Mouse (Mus musculus) C2C12 (cell line): ENCODE results near the gene Ankrd2.

ENCODE experiments used
- CTCF ChIP-seq: IDR thresholded peaks from one replicate; pipeline ENCODE4 v1.5.1; 2011; ENCODE audit not compliant: control insufficient read depth, insufficient read depth, insufficient read length
- MAX ChIP-seq: IDR thresholded peaks from one replicate; pipeline ENCODE4 v1.6.1; 2011; ENCODE audit warnings: mild to moderate bottlenecking, control low read depth
- MYOD1 ChIP-seq: IDR thresholded peaks from one replicate; pipeline ENCODE4 v1.6.1; 2011; ENCODE audit warnings: low read depth; ENCODE audit not compliant: control insufficient read depth, insufficient read length
- MYOG ChIP-seq: IDR thresholded peaks from one replicate; pipeline ENCODE4 v1.6.1; 2011; ENCODE audit not compliant: control insufficient read depth, insufficient read length; ENCODE audit errors: extremely low read depth

- no peak for TF ChIP-seq MAX
- TF ChIP-seq CTCF, result no peak
- no peak for TF ChIP-seq MYOG
- no peak for TF ChIP-seq MYOD1
Measured at GRCm38 (mm10) chr19:42054255-42054654, 18.5 kb downstream of the Ankrd2 start.
